Mouse (Mus musculus) MEL (cell line): Measurements from ENCODE around the gene Serinc2. TPM values are rescaled to one million over a fixed set of nuclear protein-coding genes. Genes with fewer than 3 reads are reported as not detected.
A peak's percentile ranks its signal among the peaks of the same experiment; 100 is the strongest.

Experiments
- CHD1 ChIP-seq: IDR thresholded peaks from 2 replicates; pipeline ENCODE4 v1.6.1; 2012; ENCODE audit warnings: low read depth, mild to moderate bottlenecking, inconsistent platforms, low read length, improper control_type of control experiment
- CTCF ChIP-seq, 3 experiments: IDR thresholded peaks in 2 of 3; conservative IDR thresholded peaks in 1 of 3; 2 replicates each; pipeline ENCODE4 v1.5.1; 2011 to 2012; ENCODE audit warnings: low read length in 3 of 3, low read depth in 2 of 3, mild to moderate bottlenecking in 2 of 3, improper control_type of control experiment in 1 of 3, inconsistent platforms in 1 of 3, mixed read lengths in 1 of 3, moderate library complexity in 1 of 3; ENCODE audit not compliant: control insufficient read depth in 1 of 3, insufficient read depth in 1 of 3, poor library complexity in 1 of 3, severe bottlenecking in 1 of 3
- RAD21 ChIP-seq: IDR thresholded peaks from 2 replicates; pipeline ENCODE4 v1.6.1; 2011; ENCODE audit warnings: mild to moderate bottlenecking, low read depth, low read length, improper control_type of control experiment
- TCF12 ChIP-seq: IDR thresholded peaks from 2 replicates; pipeline ENCODE4 v1.6.1; 2014; ENCODE audit warnings: low read depth, mild to moderate bottlenecking, inconsistent platforms, low read length, improper control_type of control experiment, moderate library complexity
- UBTF ChIP-seq: IDR thresholded peaks from 2 replicates; pipeline ENCODE4 v1.6.1; 2012; ENCODE audit warnings: low read depth, mild to moderate bottlenecking, inconsistent platforms, low read length, improper control_type of control experiment, moderate library complexity, borderline replicate concordance; ENCODE audit not compliant: insufficient read depth
- USF1 ChIP-seq: IDR thresholded peaks from 2 replicates; pipeline ENCODE4 v1.6.1; 2014; ENCODE audit warnings: low read depth, mild to moderate bottlenecking, inconsistent platforms, low read length, improper control_type of control experiment, moderate library complexity
- ZC3H11A ChIP-seq: IDR thresholded peaks from 2 replicates; pipeline ENCODE4 v1.6.1; 2012; ENCODE audit warnings: low read depth, mild to moderate bottlenecking, inconsistent platforms, low read length, improper control_type of control experiment
- polyA plus RNA-seq, 2 experiments: library from polyadenylated mRNA; stranded (reverse) in 1 of 2; unstranded in 1 of 2; fragments of >175 nt in 1 of 2; fragments of >200 nt in 1 of 2; gene quantifications; 2 replicates each; pipeline versions ENCODE4 v1.2.1 to v1.2.4; 2012; ENCODE audit warnings: low replicate concordance in 2 of 2, low read depth in 1 of 2; ENCODE audit not compliant: insufficient read length in 2 of 2, insufficient read depth in 1 of 2, missing spikeins in 1 of 2
- total RNA-seq: library from RNA; depleted of rRNA; stranded (reverse); fragments of 300-350 nt; gene quantifications from 2 replicates; pipeline ENCODE4 v1.2.3, GENCODE M21; 2012; rRNA removed

Serinc2 gene
- total and polyA plus RNA-seq, 3 experiments: 0.21 TPM; not detected in 2

DNA sequence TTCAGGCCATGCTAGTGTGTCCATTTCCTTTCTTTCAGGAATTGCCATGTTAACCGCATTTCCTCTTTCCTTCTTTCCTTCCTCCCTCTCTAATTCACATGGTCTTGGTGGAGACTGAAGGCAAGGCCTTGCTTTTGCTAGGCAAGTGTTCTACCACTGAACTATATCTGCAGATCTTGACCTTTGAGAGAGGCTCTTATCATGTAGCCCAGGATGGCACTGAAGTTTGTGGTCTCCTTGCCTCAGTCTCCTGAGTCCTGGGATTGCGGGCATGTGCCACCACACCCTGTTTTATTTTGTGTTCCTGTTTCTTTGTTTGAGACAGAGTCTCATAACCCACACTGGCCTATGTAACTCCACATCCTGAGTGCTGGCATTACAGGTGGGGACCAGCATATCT, 67.1 kb downstream of the Serinc2 start (continued):
- TF ChIP-seq RAD21 (no peak), ZC3H11A (no peak), USF1 (no peak), TCF12 (peak; percentile 42; the same call in 1 of the 2 replicates), CTCF (IDR thresholded peaks at IDR 0.05 in 2 of 3, conservative IDR thresholded peaks at IDR 0.05 in 1 of 3; ENCODE audit: control insufficient read depth in 1 of 3, insufficient read depth in 1 of 3, low read depth in 2 of 3, low read length in 3 of 3, poor library complexity in 1 of 3, severe bottlenecking in 1 of 3) (no peak), CHD1 (no peak), UBTF (no peak)
- TF ChIP-seq, all 39 proteins: peak for 6

Other genes starting within 250 kb of the Serinc2 start
- 0.23 and 0.50 TPM in 2 replicates for gene Col16a1, start 231.4 kb downstream of the Serinc2 start, total RNA-seq
- under 1 TPM in 1 of 2 experiments, not detected in 1; 0.25 TPM for gene Col16a1, start 231.4 kb downstream of the Serinc2 start, polyA plus RNA-seq
- gene Pef1, start 176.6 kb downstream of the Serinc2 start, total RNA-seq: 24.3 and 27.3 TPM in 2 replicates
- gene Pef1, start 176.6 kb downstream of the Serinc2 start, polyA plus RNA-seq: 10 to 100 TPM in 1 of 2 experiments, not detected in 1; 49.8 TPM
- not detected in 2 replicates for gene Hcrtr1, start 139.8 kb downstream of the Serinc2 start, total RNA-seq
- gene Hcrtr1, start 139.8 kb downstream of the Serinc2 start, polyA plus RNA-seq: not detected
- gene Tinagl1, start 104.1 kb downstream of the Serinc2 start, total RNA-seq: 6.1 and 6.2 TPM in 2 replicates
- 10 to 100 TPM in 1 of 2 experiments, not detected in 1; 21.9 TPM for gene Tinagl1, start 104.1 kb downstream of the Serinc2 start, polyA plus RNA-seq
- not detected in 2 replicates for gene Gm853, start 56.8 kb downstream of the Serinc2 start, total RNA-seq
- gene Gm853, start 56.8 kb downstream of the Serinc2 start, polyA plus RNA-seq: under 1 TPM in 1 of 2 experiments, not detected in 1; 0.04 TPM
- gene Fabp3, start 29.4 kb upstream of the Serinc2 start, total RNA-seq: not detected in 2 replicates
- gene Fabp3, start 29.4 kb upstream of the Serinc2 start, polyA plus RNA-seq: under 1 TPM in 1 of 2 experiments, not detected in 1; 0.60 TPM
- not detected in 2 replicates for gene Gm10570, start 29.5 kb upstream of the Serinc2 start, total RNA-seq
- not detected for gene Gm10570, start 29.5 kb upstream of the Serinc2 start, polyA plus RNA-seq
- 35.8 and 43.7 TPM in 2 replicates for gene Zcchc17, start 80.7 kb upstream of the Serinc2 start, total RNA-seq
- 10 to 100 TPM in 1 of 2 experiments, not detected in 1; 62.5 TPM for gene Zcchc17, start 80.7 kb upstream of the Serinc2 start, polyA plus RNA-seq
- gene Snrnp40, start 80.9 kb upstream of the Serinc2 start, total RNA-seq: 127 and 133 TPM in 2 replicates
- 100 to 1,000 TPM; 151 to 371 TPM for gene Snrnp40, start 80.9 kb upstream of the Serinc2 start, polyA plus RNA-seq